Mouse (Mus musculus) testis, adult 2 months (tissue): ENCODE measurements around the gene Pdcd1. TPM values are rescaled to one million over a fixed set of nuclear protein-coding genes. Genes with fewer than 3 reads are reported as not detected.
A peak's percentile ranks its signal among the peaks of the same experiment; 100 is the strongest.

Experiments used
- H3K27ac ChIP-seq: fragments of 200-500 bp; 2 replicates; pipeline ENCODE4 v1.5.1; 2012; ENCODE audit warnings: low read depth, low read length; ENCODE audit not compliant: control insufficient read depth, insufficient read depth
- H3K27me3 ChIP-seq: fragments of 200-500 bp; 2 replicates; pipeline ENCODE4 v1.6.1; 2012; ENCODE audit warnings: mild to moderate bottlenecking, low read length, moderate library complexity; ENCODE audit not compliant: control insufficient read depth, insufficient read depth
- H3K36me3 ChIP-seq: fragments of 200-500 bp; 2 replicates; pipeline ENCODE4 v1.6.1; 2012; ENCODE audit warnings: mild to moderate bottlenecking, low read length; ENCODE audit not compliant: control insufficient read depth, insufficient read depth
- H3K4me1 ChIP-seq: fragments of 200-500 bp; 2 replicates; pipeline ENCODE4 v1.6.1; 2012; ENCODE audit warnings: low read length; ENCODE audit not compliant: control insufficient read depth, insufficient read depth
- H3K4me3 ChIP-seq: fragments of 200-500 bp; 2 replicates; pipeline ENCODE4 v1.5.1; 2012; ENCODE audit warnings: low read depth, mild to moderate bottlenecking, low read length, moderate library complexity, mixed read lengths; ENCODE audit not compliant: control insufficient read depth
- CTCF ChIP-seq: fragments of 200-500 bp; IDR thresholded peaks from 2 replicates; pipeline ENCODE4 v1.5.1; 2012; ENCODE audit warnings: low read depth, mild to moderate bottlenecking, inconsistent platforms, low read length, moderate library complexity; ENCODE audit not compliant: control insufficient read depth, insufficient read depth, insufficient replicate concordance
- POLR2A ChIP-seq: fragments of 200-500 bp; IDR thresholded peaks from 2 replicates; pipeline ENCODE4 v1.6.1; 2012; ENCODE audit warnings: low read depth, mild to moderate bottlenecking, inconsistent platforms, low read length, moderate library complexity; ENCODE audit not compliant: control insufficient read depth
- polyA plus RNA-seq: library from polyadenylated mRNA; depleted of rRNA; stranded (reverse); fragments of >200 nt; gene quantifications from 2 replicates; pipeline ENCODE4 v1.2.3, GENCODE M21; 2012

The Pdcd1 gene
- polyA plus RNA-seq, 1 experiment: not detected

DNA sequence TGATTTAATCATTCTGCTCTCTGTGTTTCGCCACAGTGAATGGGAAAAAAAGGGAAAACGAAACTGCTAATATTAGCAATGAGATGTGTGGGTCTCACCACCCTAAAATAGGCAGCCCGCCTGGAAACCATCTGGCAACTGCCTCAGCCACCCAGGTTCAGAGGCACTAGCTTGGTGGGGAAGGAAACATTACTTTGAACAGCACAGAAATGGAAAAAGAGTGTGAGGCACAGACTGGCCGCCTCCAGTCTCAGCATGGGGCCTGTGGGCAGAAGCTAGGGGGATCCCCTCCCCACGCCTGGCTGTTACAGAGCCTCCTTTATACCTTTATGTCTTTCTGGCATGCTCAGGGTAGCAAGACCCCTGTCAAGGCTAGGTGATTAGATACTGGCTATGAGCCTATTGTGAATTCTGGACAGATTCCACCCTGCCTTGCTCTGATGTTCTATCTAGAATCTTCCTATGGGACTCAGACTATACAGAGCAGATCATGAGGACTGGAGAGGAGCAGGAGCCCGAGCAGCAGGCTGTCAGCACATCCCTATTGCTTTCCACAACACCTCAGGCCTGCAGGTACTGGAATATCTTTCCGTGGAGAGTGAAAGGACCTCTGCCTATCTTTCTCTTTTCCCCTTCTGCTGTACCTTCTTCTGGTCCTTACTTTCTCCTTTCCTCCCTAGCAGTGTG, 1.3 kb upstream of the Pdcd1 start:
- no peak overlapping the region for H3K4me3 ChIP-seq
- peaks cover 7% of the 10 kb centered on the region for H3K4me1 ChIP-seq
- H3K27me3 ChIP-seq: no peaks in the 10 kb centered on the region
- no peaks in the 10 kb centered on the region for H3K36me3 ChIP-seq
- H3K27ac ChIP-seq: no peak overlapping the region
- TF ChIP-seq POLR2A (no peak), CTCF (no peak)

DNA sequence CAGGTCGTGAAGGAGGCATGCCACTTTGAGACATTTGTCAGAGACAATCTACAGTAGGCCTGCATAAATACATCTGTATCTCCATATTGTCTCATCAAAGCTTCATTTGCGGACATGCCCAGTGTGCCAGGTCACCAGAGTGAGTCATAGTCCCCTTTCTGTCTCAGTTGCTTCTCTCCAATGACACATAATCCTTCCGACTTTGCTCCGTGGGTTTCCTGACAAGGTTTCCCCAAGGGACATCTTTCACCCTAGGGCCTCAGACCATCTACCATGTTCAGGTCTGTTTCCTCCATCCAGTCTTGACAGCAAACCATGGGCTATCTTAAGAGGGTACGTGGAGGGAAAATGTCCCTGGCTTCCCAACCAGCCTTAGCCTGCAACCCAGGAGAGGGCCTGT, 1.2 kb downstream of the Pdcd1 start:
- Histone ChIP-seq H3K36me3 (no peaks in the 10 kb centered on the region), H3K4me1 (peaks cover 7% of the 10 kb centered on the region), H3K27me3 (no peaks in the 10 kb centered on the region), H3K4me3 (no peak overlapping the region), H3K27ac (no peak overlapping the region)
- TF ChIP-seq CTCF (no peak), POLR2A (no peak)

DNA sequence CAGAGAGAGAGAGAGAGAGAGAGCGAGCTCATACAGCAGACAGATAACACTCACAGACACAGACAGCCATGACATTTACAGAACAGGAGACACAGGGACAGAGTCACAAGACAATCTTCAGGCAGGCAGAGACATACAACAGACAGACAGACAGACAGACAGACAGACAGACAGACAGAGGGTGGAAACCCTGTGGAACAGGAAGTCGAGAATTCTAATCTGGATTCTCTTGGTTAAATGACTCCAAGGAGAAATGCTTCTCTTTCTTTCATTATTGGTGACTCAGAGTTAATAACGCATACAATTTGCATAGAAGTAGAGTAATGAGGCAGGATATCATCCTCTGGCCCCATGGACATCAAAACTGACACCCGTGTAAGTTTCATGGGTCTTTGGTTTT, 5.8 kb downstream of the Pdcd1 start:
- H3K4me3 ChIP-seq: no peak overlapping the region
- no peak for TF ChIP-seq CTCF
- TF ChIP-seq POLR2A: no peak

DNA sequence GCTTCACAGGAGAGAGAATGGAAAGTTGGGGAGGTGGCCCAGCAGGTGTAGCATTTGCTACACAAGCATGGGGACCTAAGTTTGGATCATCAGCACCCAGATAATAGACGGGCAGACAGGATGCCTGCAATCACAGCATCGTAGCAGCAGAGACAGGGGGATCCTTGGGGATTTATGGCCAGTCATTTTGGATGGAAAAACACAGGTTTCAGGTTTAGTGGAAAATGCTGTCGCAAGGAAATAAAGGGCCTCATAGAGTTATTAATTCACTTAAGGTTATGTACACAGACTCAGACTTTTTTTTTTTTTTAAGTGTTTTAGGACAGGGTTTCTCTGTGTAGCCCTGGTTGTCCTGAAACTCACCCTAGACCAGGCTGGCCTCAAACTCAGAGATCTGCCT, 6.8 kb downstream of the Pdcd1 start:
- Histone ChIP-seq H3K4me1 (no peaks in the 10 kb centered on the region), H3K27ac (no peak overlapping the region), H3K36me3 (no peaks in the 10 kb centered on the region), H3K27me3 (no peaks in the 10 kb centered on the region), H3K4me3 (no peak overlapping the region)
- TF ChIP-seq CTCF (no peak), POLR2A (no peak)

More for the DNA sequence above, 5.8 kb downstream of the Pdcd1 start:
- H3K27me3 ChIP-seq: no peaks in the 10 kb centered on the region
- H3K27ac ChIP-seq: no peak overlapping the region
- H3K4me1 ChIP-seq: no peaks in the 10 kb centered on the region
- H3K36me3 ChIP-seq: no peaks in the 10 kb centered on the region

DNA sequence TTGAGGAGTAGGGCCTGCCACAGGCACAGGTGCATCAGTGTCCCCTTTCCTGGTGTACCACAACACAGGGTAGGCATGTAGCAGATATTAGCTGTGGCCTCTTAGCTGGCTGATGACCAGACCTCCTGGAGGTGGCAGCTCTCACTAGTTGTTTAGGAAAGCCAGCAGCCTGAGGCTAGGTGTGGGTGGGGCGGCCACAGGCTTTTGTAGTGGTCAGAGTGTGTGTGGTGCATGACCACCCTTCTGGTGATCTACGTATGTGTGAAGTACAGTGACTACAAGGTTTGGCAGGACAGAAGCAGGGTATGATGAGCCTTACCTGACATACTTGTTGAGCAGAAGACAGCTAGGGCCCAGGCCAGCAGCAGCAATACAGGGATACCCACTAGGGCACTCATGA, 12.0 kb downstream of the Pdcd1 start:
- no peak overlapping the region for H3K27ac ChIP-seq

DNA sequence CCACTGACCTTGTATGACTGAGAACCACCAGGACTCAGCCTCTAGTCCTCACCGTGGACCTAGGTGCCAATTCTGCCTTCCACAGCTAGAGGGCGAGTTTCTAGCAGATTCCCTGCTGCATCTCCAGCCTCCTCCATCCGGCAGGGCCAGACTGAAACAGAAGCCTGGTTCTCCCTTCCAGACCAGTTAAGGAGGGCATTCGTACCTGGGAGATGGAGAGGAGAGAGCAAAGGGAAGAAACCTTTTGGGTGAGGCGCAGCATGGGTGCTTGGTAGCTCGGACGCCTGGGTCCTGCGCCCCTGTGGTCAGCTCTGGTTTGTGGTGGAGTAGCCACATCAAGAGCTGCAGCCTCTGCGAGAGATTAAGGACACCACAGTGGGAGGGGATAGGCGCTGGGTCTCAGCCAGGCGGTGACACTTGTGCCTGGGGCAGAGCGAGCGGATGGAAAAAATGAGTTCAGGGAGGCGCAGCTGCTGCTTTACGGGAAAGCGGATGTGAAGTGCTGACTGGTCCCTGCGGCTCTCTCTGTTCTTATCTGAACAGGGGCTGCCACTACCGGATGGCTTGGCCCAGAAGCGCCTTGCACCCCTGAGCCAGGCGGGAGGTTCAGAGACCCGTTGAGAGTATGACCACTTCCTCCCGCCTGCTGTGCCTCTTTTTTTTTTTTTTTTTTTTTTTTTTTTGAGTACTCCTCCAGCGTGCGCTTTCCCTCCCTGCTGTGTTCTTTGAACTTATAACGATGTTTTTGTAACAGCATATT, 17.2 kb downstream of the Pdcd1 start:
- H3K4me3 ChIP-seq: peak overlapping the region; percentile 9
- no peaks in the 10 kb centered on the region for H3K36me3 ChIP-seq
- no peak overlapping the region for H3K27ac ChIP-seq
- TF ChIP-seq POLR2A (no peak), CTCF (peak; percentile 84; the same call in 1 of the 2 replicates)
- H3K4me1 ChIP-seq: no peaks in the 10 kb centered on the region; the same call in 1 of the 2 replicates
- no peaks in the 10 kb centered on the region for H3K27me3 ChIP-seq

More for the DNA sequence above, 12.0 kb downstream of the Pdcd1 start:
- no peaks in the 10 kb centered on the region for H3K36me3 ChIP-seq
- no peak overlapping the region for H3K4me3 ChIP-seq
- no peaks in the 10 kb centered on the region for H3K27me3 ChIP-seq
- no peaks in the 10 kb centered on the region; the same call in 1 of the 2 replicates for H3K4me1 ChIP-seq
- TF ChIP-seq CTCF: no peak
- TF ChIP-seq POLR2A: no peak

DNA sequence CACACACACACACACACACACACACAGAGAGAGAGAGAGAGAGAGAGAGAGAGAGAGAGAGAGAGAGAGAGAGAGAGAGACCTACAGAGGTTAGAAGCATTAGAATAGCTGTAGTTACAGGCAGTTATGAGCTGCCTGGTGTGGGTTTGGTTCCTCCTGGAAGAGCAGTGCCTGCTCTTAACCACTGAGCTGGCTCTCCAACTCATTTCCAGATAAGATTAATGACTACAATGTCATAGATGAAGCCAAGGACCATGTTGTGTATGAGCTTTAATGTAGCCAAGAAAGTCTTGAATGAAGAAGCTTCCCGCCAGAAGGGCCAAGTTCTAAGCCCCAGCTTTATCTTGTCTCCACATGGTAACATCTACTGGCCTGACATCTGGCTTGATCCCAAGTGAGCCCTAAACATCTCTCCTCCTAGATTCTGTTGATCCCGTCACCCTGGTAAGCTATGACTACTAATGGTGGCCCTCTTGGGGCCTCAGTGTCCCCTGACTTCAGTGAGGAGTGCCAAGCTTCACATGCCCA, 19.2 kb downstream of the Pdcd1 start:
- Histone ChIP-seq H3K36me3 (no peaks in the 10 kb centered on the region), H3K4me1 (no peaks in the 10 kb centered on the region; the same call in 1 of the 2 replicates), H3K27ac (no peak overlapping the region), H3K4me3 (no peak overlapping the region), H3K27me3 (no peaks in the 10 kb centered on the region)
- TF ChIP-seq POLR2A (no peak), CTCF (no peak)
